Mouse (Mus musculus) myocyte (in vitro differentiated cells): ENCODE results near the gene Cyp2c39. TPM values are rescaled to one million over a fixed set of nuclear protein-coding genes. Genes with fewer than 3 reads are reported as not detected.
"Not testable (repeated sequence)": the region's sequence is repeated elsewhere in the genome, so short reads cannot be mapped to it uniquely, and the experiment has no call there.

Source experiments
- H3K27me3 ChIP-seq: one replicate; pipeline ENCODE4 v1.6.1; 2011; ENCODE audit not compliant: control insufficient read depth, insufficient read depth, insufficient read length
- H3K36me3 ChIP-seq: one replicate; pipeline ENCODE4 v1.6.1; 2011; ENCODE audit not compliant: control insufficient read depth, insufficient read depth
- H3K4me2 ChIP-seq: one replicate; pipeline ENCODE4 v1.6.1; 2011; ENCODE audit warnings: low read depth, control low read depth
- H3K4me3 ChIP-seq: one replicate; pipeline ENCODE4 v1.5.1; 2011; ENCODE audit warnings: mild to moderate bottlenecking, control low read depth, moderate library complexity
- H3K79me2 ChIP-seq: one replicate; pipeline ENCODE4 v1.6.1; 2011; ENCODE audit not compliant: control insufficient read depth, insufficient read depth
- H3ac ChIP-seq: one replicate; pipeline ENCODE4 v1.6.1; 2011; ENCODE audit not compliant: control insufficient read depth, insufficient read length
- CEBPB ChIP-seq: IDR thresholded peaks from 2 replicates; pipeline ENCODE4 v1.6.1; 2011; ENCODE audit warnings: mild to moderate bottlenecking, moderate library complexity; ENCODE audit not compliant: poor library complexity, insufficient read depth, severe bottlenecking
- E2F4 ChIP-seq: IDR thresholded peaks from one replicate; pipeline ENCODE4 v1.6.1; 2011; ENCODE audit warnings: mild to moderate bottlenecking, control low read depth, moderate library complexity; ENCODE audit not compliant: insufficient read depth
- MAX ChIP-seq: IDR thresholded peaks from one replicate; pipeline ENCODE4 v1.6.1; 2011; ENCODE audit warnings: low read depth, mild to moderate bottlenecking, control low read depth
- MYOD1 ChIP-seq, 3 experiments: IDR thresholded peaks; one replicate each; pipeline ENCODE4 v1.6.1; 2011; ENCODE audit warnings: control low read depth in 2 of 3, low read depth in 2 of 3, mild to moderate bottlenecking in 2 of 3, moderate library complexity in 1 of 3; ENCODE audit not compliant: insufficient read length in 2 of 3, control insufficient read depth in 1 of 3
- MYOG ChIP-seq, 3 experiments: IDR thresholded peaks; one replicate each; pipeline ENCODE4 v1.6.1; 2011; ENCODE audit warnings: control low read depth in 2 of 3, low read depth in 2 of 3, mild to moderate bottlenecking in 2 of 3; ENCODE audit not compliant: insufficient read length in 2 of 3, control insufficient read depth in 1 of 3, insufficient read depth in 1 of 3
- POLR2A ChIP-seq: IDR thresholded peaks from one replicate; pipeline ENCODE4 v1.6.1; 2011; ENCODE audit warnings: low read depth, mild to moderate bottlenecking, control low read depth, moderate library complexity; ENCODE audit not compliant: insufficient read length
- POLR2AphosphoS2 ChIP-seq: IDR thresholded peaks from one replicate; pipeline ENCODE4 v1.6.1; 2011; ENCODE audit warnings: low read depth, control low read depth; ENCODE audit not compliant: insufficient read length
- REST ChIP-seq: IDR thresholded peaks from one replicate; pipeline ENCODE4 v1.6.1; 2011; ENCODE audit warnings: mild to moderate bottlenecking, control low read depth, moderate library complexity; ENCODE audit not compliant: insufficient read depth, insufficient read length
- SRF ChIP-seq: IDR thresholded peaks from one replicate; pipeline ENCODE4 v1.6.1; 2011; ENCODE audit warnings: low read depth; ENCODE audit not compliant: control insufficient read depth, insufficient read length
- TCF12 ChIP-seq: IDR thresholded peaks from one replicate; pipeline ENCODE4 v1.6.1; 2011; ENCODE audit warnings: mild to moderate bottlenecking, control low read depth; ENCODE audit not compliant: poor library complexity, insufficient read depth, severe bottlenecking
- TCF3 ChIP-seq: IDR thresholded peaks from one replicate; pipeline ENCODE4 v1.6.1; 2011; ENCODE audit warnings: low read depth, control low read depth; ENCODE audit not compliant: insufficient read length
- USF1 ChIP-seq: IDR thresholded peaks from one replicate; pipeline ENCODE4 v1.6.1; 2011; ENCODE audit warnings: low read depth, mild to moderate bottlenecking, control low read depth, moderate library complexity
- polyA plus RNA-seq: library from polyadenylated mRNA; unstranded; fragments of >200 nt; fragmentation: generic; extraction: Trizol; gene quantifications from one replicate; pipeline ENCODE4 v1.2.1, GENCODE M21; 2012; ENCODE audit warnings: missing spikeins

Cyp2c39 gene
- polyA plus RNA-seq, result not detected

DNA sequence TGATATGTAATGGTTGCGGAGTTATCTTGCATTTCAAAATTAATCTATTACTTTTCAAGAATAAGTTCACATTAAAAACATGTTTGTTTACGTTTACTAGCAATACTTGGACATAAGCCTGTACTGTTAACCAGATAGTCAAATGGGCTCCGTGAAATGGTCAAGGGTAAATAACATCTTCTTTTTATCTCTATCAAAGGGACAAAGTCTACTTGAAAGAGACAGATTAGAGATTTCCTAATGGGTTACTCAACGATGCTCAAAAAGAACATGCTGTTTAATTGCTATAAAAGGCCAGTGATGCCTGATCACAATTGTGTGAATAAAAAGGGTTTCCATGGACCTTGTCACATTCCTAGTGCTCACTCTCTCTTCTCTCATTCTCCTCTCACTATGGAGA is at the start of gene Cyp2c39:
Gene Cyp2c39 (plus strand): TSS at position 329 of the 400 bp plus-strand sequence.
- Histone ChIP-seq H3K27me3 (no peaks in the 10 kb centered on the region), H3K4me2 (no peak within 1 kb of the TSS), H3K79me2 (no peaks in the 10 kb centered on the region), H3K36me3 (no peaks in the 10 kb centered on the region), H3ac (no peak within 1 kb of the TSS), H3K4me3 (no peak within 1 kb of the TSS)
- TF ChIP-seq POLR2AphosphoS2 (no peak), USF1 (no peak), REST (no peak), MYOD1 (IDR thresholded peaks at IDR 0.05; ENCODE audit: control insufficient read depth in 1 of 3, insufficient read length in 2 of 3, low read depth in 2 of 3) (no peak), TCF12 (no peak), MAX (no peak), MYOG (IDR thresholded peaks at IDR 0.05; ENCODE audit: control insufficient read depth in 1 of 3, insufficient read depth in 1 of 3, insufficient read length in 2 of 3, low read depth in 2 of 3) (no peak), POLR2A (no peak), CEBPB (no peak), E2F4 (no peak), SRF (no peak), TCF3 (no peak)

DNA sequence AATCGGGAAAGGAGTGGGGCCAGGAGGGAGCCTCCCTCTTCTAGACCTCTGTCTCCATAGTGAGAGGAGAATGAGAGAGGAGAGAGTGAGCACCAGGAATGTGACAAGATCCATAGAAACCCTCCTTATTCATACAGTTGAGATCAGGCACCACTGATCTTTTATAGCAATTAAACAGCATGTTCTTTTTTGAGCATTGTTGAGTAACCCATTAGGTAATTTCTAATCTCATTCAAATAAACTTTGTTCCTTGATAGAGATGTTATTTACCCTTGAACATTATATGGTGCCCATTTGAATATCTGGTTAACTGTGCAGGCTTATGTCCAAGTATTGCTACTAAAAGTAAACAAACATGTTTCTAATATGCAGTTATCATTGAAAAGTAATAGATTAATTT is 47.7 kb upstream of the Cyp2c39 start, which contains the start of gene Cyp2c38:
Gene Cyp2c38 (minus strand): TSS at position 135 of the 400 bp plus-strand sequence.
- Histone ChIP-seq H3K36me3 (no peaks in the 10 kb centered on the region), H3K27me3 (no peaks in the 10 kb centered on the region)
- TF ChIP-seq SRF, result no peak
- no peak for TF ChIP-seq MAX
- no peak for TF ChIP-seq POLR2A
- TF ChIP-seq MYOG (IDR thresholded peaks at IDR 0.05; ENCODE audit: control insufficient read depth in 1 of 3, insufficient read depth in 1 of 3, insufficient read length in 2 of 3, low read depth in 2 of 3), result no peak
- no peak for TF ChIP-seq POLR2AphosphoS2
- TF ChIP-seq TCF12, result no peak
- no peak for TF ChIP-seq USF1
- TF ChIP-seq E2F4, result no peak
- no peak for TF ChIP-seq CEBPB
- no peak for TF ChIP-seq MYOD1 (IDR thresholded peaks at IDR 0.05; ENCODE audit: control insufficient read depth in 1 of 3, insufficient read length in 2 of 3, low read depth in 2 of 3)
- TF ChIP-seq REST, result no peak
- no peak for TF ChIP-seq TCF3

DNA sequence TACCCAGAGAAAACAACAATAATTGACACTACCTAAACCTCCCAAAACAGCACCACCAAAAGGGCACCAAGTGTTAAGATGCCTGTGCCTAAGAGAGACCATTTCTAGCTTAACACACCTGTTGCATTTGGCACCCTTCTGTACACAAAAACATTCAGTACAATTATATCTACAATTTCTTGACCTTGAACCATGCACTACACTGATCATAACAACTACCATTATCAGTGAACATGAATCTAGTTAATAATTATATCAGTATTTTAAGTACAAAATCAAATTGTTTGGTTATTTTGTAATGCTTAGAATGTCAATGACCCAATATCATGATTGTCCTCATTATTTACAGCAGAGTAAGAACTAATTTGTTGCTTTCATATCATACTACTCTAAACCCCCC is 46.7 kb upstream of the Cyp2c39 start:
- Histone ChIP-seq H3K4me2 (no peak overlapping the region), H3K4me3 (no peak overlapping the region), H3K36me3 (no peaks in the 10 kb centered on the region), H3K79me2 (no peaks in the 10 kb centered on the region), H3ac (no peak overlapping the region), H3K27me3 (no peaks in the 10 kb centered on the region)
- TF ChIP-seq POLR2A, result no peak
- no peak for TF ChIP-seq MAX
- TF ChIP-seq REST, result no peak
- no peak for TF ChIP-seq MYOG (IDR thresholded peaks at IDR 0.05; ENCODE audit: control insufficient read depth in 1 of 3, insufficient read depth in 1 of 3, insufficient read length in 2 of 3, low read depth in 2 of 3)
- TF ChIP-seq CEBPB, result no peak
- no peak for TF ChIP-seq POLR2AphosphoS2
- no peak for TF ChIP-seq MYOD1 (IDR thresholded peaks at IDR 0.05; ENCODE audit: control insufficient read depth in 1 of 3, insufficient read length in 2 of 3, low read depth in 2 of 3)
- no peak for TF ChIP-seq TCF3
- no peak for TF ChIP-seq E2F4
- TF ChIP-seq TCF12, result no peak
- TF ChIP-seq SRF, result no peak
- no peak for TF ChIP-seq USF1

More for the DNA sequence above, 47.7 kb upstream of the Cyp2c39 start, which contains the start of gene Cyp2c38:
- no peak within 1 kb of the TSS for H3ac ChIP-seq
- no peaks in the 10 kb centered on the region for H3K79me2 ChIP-seq
- H3K4me2 ChIP-seq, result no peak within 1 kb of the TSS
- no peak within 1 kb of the TSS for H3K4me3 ChIP-seq

DNA sequence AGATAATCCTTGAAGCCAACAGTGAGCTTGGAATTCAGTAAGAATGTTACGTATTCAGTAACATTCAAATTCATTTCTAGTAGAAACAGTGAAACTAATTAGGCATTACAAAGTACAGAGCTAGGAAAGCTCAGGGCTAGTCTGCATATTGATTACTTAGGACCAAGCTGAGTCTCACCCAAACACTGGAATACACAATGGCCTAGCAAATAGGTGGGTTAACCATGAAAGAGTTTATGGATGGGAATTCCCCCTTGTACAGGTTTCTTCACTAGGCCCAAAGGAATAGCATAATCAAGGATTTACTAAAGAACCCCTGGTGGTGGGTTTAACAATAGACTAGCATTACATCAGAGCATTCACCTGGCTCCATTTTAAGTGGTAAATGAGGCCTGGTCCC is 26.7 kb upstream of the Cyp2c39 start:
- not testable (repeated sequence) for H3ac ChIP-seq, H3K4me2 ChIP-seq, H3K27me3 ChIP-seq, H3K4me3 ChIP-seq, H3K36me3 ChIP-seq, H3K79me2 ChIP-seq

DNA sequence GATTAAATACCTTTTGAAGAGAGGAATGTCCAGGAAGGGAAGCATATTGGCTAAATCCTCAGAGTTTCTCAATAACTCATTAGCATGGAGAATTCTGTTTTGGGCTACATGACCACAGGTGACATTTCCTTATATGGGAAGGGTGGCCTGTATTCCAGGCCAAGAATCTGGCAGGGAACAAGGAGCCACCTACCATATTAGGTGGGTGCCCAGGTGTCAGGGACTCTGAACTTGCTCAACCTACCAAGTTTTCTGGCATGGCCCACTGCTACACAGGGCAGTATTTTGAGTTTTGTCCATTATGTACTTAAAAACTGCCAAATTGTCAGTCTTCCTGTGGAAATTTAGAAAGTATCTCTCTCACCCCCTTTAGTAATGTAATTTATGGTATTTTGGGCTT is 4.3 kb upstream of the Cyp2c39 start:
- Histone ChIP-seq H3K4me2 (no peak overlapping the region), H3K79me2 (no peaks in the 10 kb centered on the region), H3K36me3 (no peaks in the 10 kb centered on the region), H3ac (no peak overlapping the region), H3K4me3 (no peak overlapping the region), H3K27me3 (no peaks in the 10 kb centered on the region)
- TF ChIP-seq MAX, result no peak
- TF ChIP-seq MYOG (IDR thresholded peaks at IDR 0.05; ENCODE audit: control insufficient read depth in 1 of 3, insufficient read depth in 1 of 3, insufficient read length in 2 of 3, low read depth in 2 of 3), result no peak
- no peak for TF ChIP-seq SRF
- TF ChIP-seq POLR2A, result no peak
- no peak for TF ChIP-seq TCF12
- TF ChIP-seq CEBPB, result no peak
- TF ChIP-seq MYOD1 (IDR thresholded peaks at IDR 0.05; ENCODE audit: control insufficient read depth in 1 of 3, insufficient read length in 2 of 3, low read depth in 2 of 3), result no peak
- TF ChIP-seq POLR2AphosphoS2, result no peak
- no peak for TF ChIP-seq USF1
- TF ChIP-seq TCF3, result no peak
- no peak for TF ChIP-seq REST
